Mouse (Mus musculus) midbrain, embryonic 11.5 days (tissue): ENCODE measurements around the gene Gpr152. TPM values are rescaled to one million over a fixed set of nuclear protein-coding genes. Genes with fewer than 3 reads are reported as not detected.

Experiments used
- ATAC-seq: fragments of 200-750 bp; cut with Nextera tagmentation; 2 replicates; pipeline ENCODE4 v1.8.0; 2017; ENCODE audit warnings: moderate TSS enrichment, moderate library complexity; ENCODE audit not compliant: low FRiP score
- DNase-seq: peaks from one replicate; pipeline ENCODE4 v3.0.0; 2015; ENCODE audit warnings: low spot score; ENCODE audit errors: missing footprints
- H3K27ac ChIP-seq: fragments of 300-500 bp; sonication (generic); 2 replicates; pipeline ENCODE4 v1.5.1; 2014; ENCODE audit warnings: low read depth, low read length
- H3K27me3 ChIP-seq: fragments of 300-500 bp; sonication (generic); 2 replicates; pipeline ENCODE4 v1.6.1; 2014; ENCODE audit warnings: mild to moderate bottlenecking, low read length, moderate library complexity, mixed read lengths; ENCODE audit not compliant: control insufficient read depth, insufficient read depth
- H3K36me3 ChIP-seq: fragments of 300-500 bp; sonication (generic); 2 replicates; pipeline ENCODE4 v1.6.1; 2014; ENCODE audit warnings: mild to moderate bottlenecking, low read length, moderate library complexity, mixed read lengths; ENCODE audit not compliant: control insufficient read depth, insufficient read depth
- H3K4me1 ChIP-seq: fragments of 300-500 bp; sonication (generic); 2 replicates; pipeline ENCODE4 v1.6.1; 2014; ENCODE audit warnings: low read length; ENCODE audit not compliant: control insufficient read depth, insufficient read depth
- H3K4me2 ChIP-seq: fragments of 300-500 bp; sonication (generic); 2 replicates; pipeline ENCODE4 v1.6.1; 2014; ENCODE audit warnings: mild to moderate bottlenecking, moderate library complexity
- H3K4me3 ChIP-seq: fragments of 300-500 bp; sonication (generic); 2 replicates; pipeline ENCODE4 v1.5.1; 2014; ENCODE audit warnings: low read depth, low read length
- H3K9ac ChIP-seq: fragments of 300-500 bp; sonication (generic); 2 replicates; pipeline ENCODE4 v1.6.1; 2014; ENCODE audit warnings: low read length
- H3K9me3 ChIP-seq: fragments of 300-500 bp; sonication (generic); 2 replicates; pipeline ENCODE4 v1.6.1; 2016; ENCODE audit warnings: low read length; ENCODE audit not compliant: control insufficient read depth
- WGBS: fragments of 180-500 bp; shearing (Covaris S2); extraction: QIAGEN DNeasy Blood & Tissue Kit; methylation state at CpG from one replicate; pipeline ENCODE4 v1.1.7; 2014; 5-methylcytosine and 5-hydroxymethylcytosine counted together
- polyA plus RNA-seq: library from polyadenylated mRNA; unstranded; fragments of >200 nt; fragmentation: Nextera tagmentation; extraction: Ambion mirVana; gene quantifications from 2 replicates; pipeline ENCODE4 v1.2.1, GENCODE M21; 2014

Gene Gpr152
- polyA plus RNA-seq, 1 experiment from 2014 or later: not detected

DNA sequence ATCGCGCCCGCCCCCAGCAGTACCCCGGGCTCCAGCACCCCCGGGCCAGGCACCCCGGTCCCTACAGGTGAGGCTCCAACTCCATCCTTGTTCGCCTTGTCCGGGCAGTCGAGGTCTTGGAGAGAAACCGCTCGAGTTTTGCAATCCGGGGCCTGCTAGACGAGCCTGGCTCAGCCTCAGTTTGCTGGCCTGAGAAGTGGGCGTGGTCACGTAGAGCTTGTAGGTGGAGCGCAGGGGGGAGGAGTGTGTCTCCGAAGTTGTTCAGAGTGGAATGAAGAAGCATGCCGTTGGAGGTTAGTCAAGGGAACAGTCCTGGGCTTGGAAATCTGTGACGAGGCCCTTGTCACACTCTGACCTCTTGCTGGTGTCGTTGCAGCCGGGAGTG lies 42.2 kb upstream of the Gpr152 start:
- Histone ChIP-seq H3K9ac (peak overlapping the region; percentile 58), H3K4me1 (peaks cover 28% of the 10 kb centered on the region), H3K27ac (peak overlapping the region; percentile 25; the same call in 1 of the 2 replicates), H3K27me3 (peaks cover 21% of the 10 kb centered on the region), H3K4me3 (peak overlapping the region; percentile 64), H3K36me3 (no peaks in the 10 kb centered on the region), H3K4me2 (peak overlapping the region; percentile 70), H3K9me3 (no peaks in the 10 kb centered on the region)
- WGBS: 1% methylated on average over 21 of the region's 21 CpGs
- no peak for DNase-seq
- no peak; the same call in 1 of the 2 replicates for ATAC-seq

DNA sequence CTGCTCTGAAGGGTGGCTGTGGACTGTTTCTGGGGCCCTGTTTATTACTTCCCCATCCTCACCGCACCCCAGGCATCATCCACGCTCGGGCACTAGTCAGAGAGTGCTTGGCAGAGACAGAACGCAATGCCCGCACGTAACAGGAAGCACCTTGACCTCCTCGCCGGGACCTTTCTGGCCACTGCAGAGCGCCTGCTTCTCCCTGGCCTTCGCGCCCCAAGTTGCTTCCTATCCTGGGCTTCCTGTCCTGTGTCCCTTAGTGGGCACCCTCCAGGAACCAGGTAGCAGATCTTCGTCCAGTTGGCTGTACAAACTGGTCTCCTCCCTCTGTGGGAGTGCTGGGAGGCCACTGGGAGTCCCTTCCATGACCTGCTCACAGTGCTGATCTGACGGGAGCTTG lies 41.2 kb upstream of the Gpr152 start:
- Histone ChIP-seq H3K9me3 (no peaks in the 10 kb centered on the region), H3K27ac (no peak overlapping the region), H3K4me1 (peaks cover 28% of the 10 kb centered on the region), H3K36me3 (no peaks in the 10 kb centered on the region), H3K4me3 (no peak overlapping the region), H3K27me3 (peaks cover 21% of the 10 kb centered on the region), H3K9ac (no peak overlapping the region), H3K4me2 (no peak overlapping the region)
- DNase-seq: no peak
- ATAC-seq: no peak
- 95% methylated on average over 13 of the region's 13 CpGs for WGBS

DNA sequence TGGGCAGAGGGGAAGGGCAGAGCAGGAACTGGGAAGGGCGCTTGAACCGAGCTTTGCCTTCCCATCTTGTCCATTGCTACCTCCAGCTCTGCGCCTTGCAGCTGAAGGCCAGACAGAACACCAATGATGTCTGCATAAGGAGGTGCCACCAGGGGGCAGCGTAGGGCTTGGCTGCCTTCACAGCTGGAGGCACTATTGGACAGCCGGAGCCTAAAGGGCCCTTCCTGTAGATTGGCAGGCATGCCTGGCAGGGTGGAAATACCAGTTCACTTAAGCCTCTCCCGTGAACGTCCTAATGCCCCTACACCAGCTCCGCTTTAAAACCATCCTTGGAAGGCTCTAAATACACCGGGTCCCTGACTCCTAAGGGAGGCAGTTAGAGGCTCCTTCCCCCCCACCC lies 40.5 kb upstream of the Gpr152 start:
- no peak for ATAC-seq
- H3K4me1 ChIP-seq: peaks cover 28% of the 10 kb centered on the region
- no peak overlapping the region for H3K27ac ChIP-seq
- H3K9me3 ChIP-seq: no peaks in the 10 kb centered on the region
- H3K4me2 ChIP-seq: no peak overlapping the region; the same call in 1 of the 2 replicates
- peaks cover 21% of the 10 kb centered on the region for H3K27me3 ChIP-seq
- DNase-seq: peak; percentile 99
- no peak overlapping the region for H3K4me3 ChIP-seq
- H3K9ac ChIP-seq: no peak overlapping the region
- WGBS: 15% methylated on average over 9 of the region's 9 CpGs
- no peaks in the 10 kb centered on the region for H3K36me3 ChIP-seq

DNA sequence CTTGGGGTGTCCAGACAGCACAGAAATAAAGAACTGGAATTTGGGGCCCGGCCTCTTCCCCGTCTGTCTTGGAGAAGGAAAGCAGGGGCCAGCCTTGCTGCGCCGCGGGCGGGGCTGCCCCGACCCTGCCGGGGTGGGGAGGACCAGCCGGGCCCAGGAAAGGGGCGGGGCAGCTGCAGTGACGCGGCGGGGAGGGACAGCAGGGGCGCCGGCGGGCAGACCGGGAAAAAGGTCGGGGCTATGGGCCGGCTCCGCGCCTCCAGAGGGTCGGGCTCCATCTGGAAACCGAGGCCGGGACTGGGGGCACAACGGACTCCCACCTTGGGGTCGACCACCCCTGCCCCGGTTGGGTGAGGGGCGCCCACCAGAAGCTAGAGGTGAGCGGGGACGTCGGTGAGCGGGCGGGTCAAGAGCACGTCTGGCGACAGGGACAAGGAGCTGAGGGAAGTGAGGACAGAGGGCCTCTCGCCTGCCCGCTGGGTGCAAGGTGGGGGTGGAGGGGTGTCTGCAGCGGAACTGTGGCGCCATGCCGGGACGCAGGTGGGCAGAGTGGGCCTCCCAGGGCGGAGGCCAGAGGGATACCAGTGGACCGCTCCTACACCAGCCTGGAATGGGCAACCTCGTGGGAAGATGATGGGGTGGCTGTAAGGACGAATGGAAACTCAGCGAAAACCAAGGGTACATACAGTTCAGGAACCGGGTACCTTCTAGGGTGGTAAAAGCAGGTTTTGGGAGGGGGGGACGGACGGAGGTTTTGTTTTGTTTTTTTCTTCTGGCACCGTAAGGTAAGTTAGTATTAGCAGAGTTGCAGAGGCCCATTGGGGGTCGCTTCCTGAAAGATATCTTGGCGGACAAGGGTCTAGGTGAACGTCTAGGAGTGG lies 39.5 kb upstream of the Gpr152 start, which contains the start of gene Pitpnm1:
Pitpnm1 (plus strand) TSS at position 162 of the 881 bp plus-strand sequence.
- Histone ChIP-seq H3K4me3 (peak within 1 kb of the TSS; percentile 45), H3K9me3 (no peaks in the 10 kb centered on the region), H3K27me3 (peaks cover 21% of the 10 kb centered on the region), H3K4me2 (peak within 1 kb of the TSS; percentile 90), H3K27ac (no peak within 1 kb of the TSS), H3K36me3 (no peaks in the 10 kb centered on the region), H3K4me1 (peaks cover 28% of the 10 kb centered on the region), H3K9ac (peak within 1 kb of the TSS; percentile 65)
- 1% methylated on average over 49 of the region's 53 CpGs for WGBS
- ATAC-seq: no peak
- peak; percentile 93 for DNase-seq

DNA sequence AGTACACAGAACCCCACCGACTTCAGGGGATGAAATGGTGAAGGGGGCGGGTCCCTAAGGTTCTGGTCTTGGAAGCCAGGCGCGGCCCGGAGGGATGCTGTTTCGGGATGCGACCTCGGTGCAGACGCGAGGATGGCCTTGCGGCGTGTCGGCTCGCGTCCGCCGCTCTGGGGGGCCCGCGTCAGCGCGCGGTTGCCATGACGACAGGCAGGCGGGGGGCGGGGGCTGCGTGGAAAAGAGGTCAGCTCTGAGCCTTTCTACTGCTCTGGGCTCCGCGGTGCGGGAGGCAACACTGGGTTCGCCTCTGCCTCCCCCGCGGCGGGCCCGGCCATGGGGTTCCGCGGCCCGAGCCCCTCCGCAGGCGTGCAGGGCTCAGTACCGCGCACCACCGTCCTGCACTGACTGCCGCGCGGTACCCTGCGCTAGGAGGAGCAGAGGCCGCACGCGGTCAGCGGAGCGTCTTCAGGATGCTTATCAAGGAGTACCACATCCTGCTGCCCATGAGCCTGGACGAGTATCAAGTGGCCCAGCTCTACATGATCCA lies 38.8 kb upstream of the Gpr152 start:
- peaks cover 21% of the 10 kb centered on the region for H3K27me3 ChIP-seq
- H3K4me1 ChIP-seq: peaks cover 28% of the 10 kb centered on the region
- DNase-seq: peak; percentile 93
- H3K36me3 ChIP-seq: no peaks in the 10 kb centered on the region
- peak; percentile 14; the same call in 1 of the 2 replicates for ATAC-seq
- H3K4me2 ChIP-seq: peak overlapping the region; percentile 90
- no peak overlapping the region for H3K27ac ChIP-seq
- under 1% methylated on average over 50 of the region's 52 CpGs for WGBS
- peak overlapping the region; percentile 65 for H3K9ac ChIP-seq
- H3K4me3 ChIP-seq: peak overlapping the region; percentile 45
- no peaks in the 10 kb centered on the region for H3K9me3 ChIP-seq

DNA sequence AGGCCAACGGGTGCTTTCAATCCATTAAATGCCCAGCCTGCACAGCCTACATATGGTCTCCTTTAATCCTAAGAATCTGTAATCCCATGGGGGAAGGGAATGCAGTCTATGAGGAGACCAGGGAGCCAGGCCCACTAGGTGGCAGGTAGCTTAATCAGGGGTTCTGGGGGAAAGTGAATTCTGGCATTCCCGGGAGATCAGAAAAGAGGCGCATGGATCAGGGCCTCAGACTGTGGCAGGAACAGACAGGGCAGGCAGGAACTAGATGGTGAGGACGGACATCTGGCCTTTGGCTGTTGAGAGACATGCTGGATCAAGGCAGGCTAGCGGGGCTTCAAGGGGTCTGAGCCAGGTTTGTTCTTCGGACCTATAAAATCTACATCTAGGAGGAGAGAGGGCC lies 38.1 kb upstream of the Gpr152 start:
- peaks cover 21% of the 10 kb centered on the region for H3K27me3 ChIP-seq
- DNase-seq: no peak
- peaks cover 28% of the 10 kb centered on the region for H3K4me1 ChIP-seq
- no peak for ATAC-seq
- peak overlapping the region; percentile 90 for H3K4me2 ChIP-seq
- no peak overlapping the region for H3K27ac ChIP-seq
- H3K4me3 ChIP-seq: peak overlapping the region; percentile 45
- WGBS: 58% methylated on average over 6 of the region's 6 CpGs
- no peaks in the 10 kb centered on the region for H3K9me3 ChIP-seq
- H3K36me3 ChIP-seq: no peaks in the 10 kb centered on the region
- H3K9ac ChIP-seq: peak overlapping the region; percentile 65

DNA sequence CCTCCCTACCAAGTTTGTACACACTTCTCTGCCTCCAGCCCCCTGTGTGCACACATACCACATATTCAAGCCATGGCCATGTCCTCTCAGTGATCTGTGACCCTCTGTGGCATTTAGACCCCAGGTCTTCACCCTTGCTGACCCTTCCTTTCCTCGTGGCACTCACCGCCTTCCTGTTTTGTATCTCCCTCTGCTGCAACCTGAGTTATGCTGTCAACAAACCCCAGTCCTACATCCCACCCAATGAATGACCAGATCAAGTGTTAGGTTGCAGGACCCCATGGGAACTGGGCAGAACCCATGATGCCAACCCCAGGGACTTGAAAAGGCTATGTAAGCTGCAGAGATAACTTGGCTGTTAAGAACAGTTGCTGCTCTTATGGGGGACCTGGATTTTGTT lies 37.5 kb upstream of the Gpr152 start:
- Histone ChIP-seq H3K4me2 (no peak overlapping the region), H3K27me3 (peaks cover 21% of the 10 kb centered on the region), H3K36me3 (no peaks in the 10 kb centered on the region), H3K4me1 (peaks cover 28% of the 10 kb centered on the region), H3K4me3 (no peak overlapping the region), H3K9ac (no peak overlapping the region), H3K27ac (no peak overlapping the region), H3K9me3 (no peaks in the 10 kb centered on the region)
- no peak for ATAC-seq
- 89% methylated on average over 2 of the region's 2 CpGs for WGBS
- no peak for DNase-seq

DNA sequence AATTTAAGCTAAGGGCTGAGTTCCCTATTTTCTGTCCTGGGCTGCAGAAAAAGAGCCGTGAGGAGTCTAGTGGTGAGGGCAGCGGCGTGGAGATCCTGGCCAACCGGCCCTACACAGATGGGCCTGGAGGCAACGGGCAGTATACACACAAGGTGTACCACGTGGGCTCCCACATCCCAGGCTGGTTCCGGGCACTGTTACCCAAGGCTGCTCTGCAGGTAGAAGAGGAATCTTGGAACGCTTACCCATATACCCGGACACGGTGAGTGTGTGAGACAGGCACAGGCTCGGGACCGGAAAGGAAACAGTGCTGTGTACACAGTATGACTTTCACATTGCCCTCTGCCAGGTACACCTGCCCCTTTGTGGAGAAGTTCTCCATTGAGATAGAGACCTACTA lies 37.0 kb upstream of the Gpr152 start:
- DNase-seq (peak; percentile 37), ATAC-seq (no peak)
- no peak overlapping the region for H3K4me2 ChIP-seq
- H3K36me3 ChIP-seq: no peaks in the 10 kb centered on the region
- peaks cover 26% of the 10 kb centered on the region for H3K4me1 ChIP-seq
- no peaks in the 10 kb centered on the region for H3K9me3 ChIP-seq
- peaks cover 21% of the 10 kb centered on the region for H3K27me3 ChIP-seq
- no peak overlapping the region for H3K4me3 ChIP-seq
- no peak overlapping the region for H3K27ac ChIP-seq
- H3K9ac ChIP-seq: no peak overlapping the region
- 93% methylated on average over 12 of the region's 12 CpGs for WGBS

DNA sequence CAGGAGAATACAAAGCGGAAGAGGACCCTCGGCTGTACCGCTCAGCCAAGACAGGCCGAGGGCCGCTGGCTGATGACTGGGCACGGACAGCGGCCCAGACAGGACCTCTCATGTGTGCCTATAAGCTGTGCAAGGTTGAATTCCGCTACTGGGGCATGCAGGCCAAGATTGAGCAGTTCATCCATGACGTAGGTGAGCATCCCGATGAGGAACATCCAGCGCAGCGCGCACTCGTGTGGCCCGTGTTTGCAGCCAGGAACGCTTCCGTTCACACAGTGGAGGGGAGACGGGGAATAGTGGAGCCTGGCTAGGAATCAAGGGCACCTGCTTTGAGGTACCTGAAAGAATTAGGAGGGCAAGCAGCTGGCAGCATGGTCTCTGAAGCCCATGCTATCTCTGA lies 36.3 kb upstream of the Gpr152 start:
- peaks cover 21% of the 10 kb centered on the region for H3K27me3 ChIP-seq

More for the DNA sequence above, 36.3 kb upstream of the Gpr152 start:
- Histone ChIP-seq H3K4me1 (peaks cover 23% of the 10 kb centered on the region), H3K9ac (no peak overlapping the region), H3K4me2 (no peak overlapping the region), H3K27ac (no peak overlapping the region), H3K36me3 (no peaks in the 10 kb centered on the region), H3K9me3 (no peaks in the 10 kb centered on the region), H3K4me3 (no peak overlapping the region)
- ATAC-seq: no peak
- no peak for DNase-seq
- 92% methylated on average over 18 of the region's 18 CpGs for WGBS
